Comparison of ENCODE assay signal across 21 mouse cellular contexts in the genomic region with DNA sequence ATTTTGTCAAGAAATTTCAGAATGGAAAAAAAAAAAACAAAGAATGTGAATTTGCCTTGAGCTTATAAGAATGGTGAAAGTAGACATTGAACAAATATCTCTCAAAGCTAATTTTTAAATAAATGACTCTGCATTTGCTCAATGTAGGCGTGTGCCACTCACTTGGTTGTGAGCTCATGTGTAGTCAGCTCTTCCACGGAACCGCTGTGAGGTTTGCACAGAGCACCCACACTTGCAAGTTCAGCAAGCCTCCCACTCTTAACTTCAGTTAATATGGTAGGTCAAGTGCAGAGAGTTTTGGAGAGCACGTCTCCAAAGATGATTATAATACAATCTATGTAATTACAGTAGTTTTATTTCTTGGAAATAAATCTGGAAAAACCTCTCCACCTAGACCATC.
A peak's percentile ranks its signal among the peaks of the same experiment; 100 is the strongest.
DNase-seq lines count a peak whose midpoint lies in the region; ATAC-seq lines count a peak whose summit lies in the region.
"Had no signal": no experiment of that assay in that cellular context is flagged by ENCODE, and none has a peak within 500 bp of the region (broad histone marks: within the 10 kb centered on the region; RNA-seq: fewer than 3 reads in every experiment).

No protein-coding gene starts in this region.

- H3K36me3 ChIP-seq in kidney, embryonic 14.5 days (ENCODE audit: control insufficient read depth, insufficient read depth, low read length), result no peaks in the 10 kb centered on the region
- H3K36me3 ChIP-seq: embryonic facial prominence, embryonic 13.5 days; embryonic facial prominence, embryonic 15.5 days; forebrain, embryonic 10.5 days; forebrain, embryonic 12.5 days had no signal

- H3K9me3 ChIP-seq in kidney, embryonic 14.5 days (ENCODE audit: control insufficient read depth, low read length), result no peaks in the 10 kb centered on the region
- H3K9me3 ChIP-seq: embryonic facial prominence, embryonic 13.5 days; embryonic facial prominence, embryonic 15.5 days; forebrain, embryonic 10.5 days; forebrain, embryonic 12.5 days had no signal

- no peak overlapping the region for H3K4me3 ChIP-seq in kidney, embryonic 14.5 days (ENCODE audit: low read length)
- H3K4me3 ChIP-seq: embryonic facial prominence, embryonic 13.5 days; embryonic facial prominence, embryonic 15.5 days; erythroblast, embryonic 14.5 days; forebrain, embryonic 10.5 days; forebrain, embryonic 12.5 days had no signal

- WGBS in kidney, embryonic 14.5 days, result 91% methylated on average over 4 of the region's 4 CpGs

- ATAC-seq in kidney, embryonic 14.5 days (ENCODE audit: low FRiP score, low TSS enrichment), result no peak
- ATAC-seq: forebrain, embryonic 14.5 days; forebrain, embryonic 16.5 days had no signal

- no peak overlapping the region for H3K27ac ChIP-seq in kidney, embryonic 14.5 days (ENCODE audit: low read depth, low read length)
- H3K27ac ChIP-seq: embryonic facial prominence, embryonic 13.5 days; embryonic facial prominence, embryonic 15.5 days; forebrain, embryonic 10.5 days; forebrain, embryonic 12.5 days had no signal

- intact Hi-C loops in left cerebral cortex, postnatal 14 days (cut with DNase I), result no loop called here

- DNase-seq in left cerebral cortex, adult 11 months (ENCODE audit: low spot score), result peak; percentile 21
- DNase-seq in left cerebral cortex, postnatal 14 days (ENCODE audit: low spot score in 2 of 2), result no peak
- peak; percentile 72 for DNase-seq in brain, adult 2 months (ENCODE audit: low read depth, low spot score)
- peak; percentile 16 for DNase-seq in telencephalon, adult 2 months (ENCODE audit: low read depth, low spot score)
- DNase-seq: adrenal gland, adult 2 months; adrenal gland, postnatal 10 days; adrenal gland, postnatal 25 days; cerebellum, adult 11-12 months; cerebellum, adult 2 months; cerebellum, adult 9-10 months; cerebellum, postnatal 10 days; cerebellum, postnatal 25 days; embryo, embryonic 11 days had no signal

- no peak overlapping the region for H3K4me2 ChIP-seq in kidney, embryonic 14.5 days (replicated peaks; ENCODE audit: low read depth, low read length)
- H3K4me2 ChIP-seq: embryonic facial prominence, embryonic 13.5 days; embryonic facial prominence, embryonic 15.5 days; forebrain, embryonic 12.5 days had no signal

- no peaks in the 10 kb centered on the region for H3K4me1 ChIP-seq in kidney, embryonic 14.5 days (ENCODE audit: control insufficient read depth, insufficient read depth, low read length)
- H3K4me1 ChIP-seq: embryonic facial prominence, embryonic 15.5 days; forebrain, embryonic 10.5 days; forebrain, embryonic 12.5 days had no signal

- H3K9ac ChIP-seq in kidney, embryonic 14.5 days (ENCODE audit: low read depth, low read length), result no peak overlapping the region
- H3K9ac ChIP-seq: embryonic facial prominence, embryonic 13.5 days; embryonic facial prominence, embryonic 15.5 days; forebrain, embryonic 12.5 days had no signal

- H3K27me3 ChIP-seq in kidney, embryonic 14.5 days (ENCODE audit: control insufficient read depth, insufficient read depth, low read length), result no peaks in the 10 kb centered on the region
- H3K27me3 ChIP-seq: embryonic facial prominence, embryonic 13.5 days; embryonic facial prominence, embryonic 15.5 days; forebrain, embryonic 12.5 days had no signal

Comparison
In these comparisons a context has a peak if more than half of its experiments do, and no peak if none do; other contexts are left out.
1. DNase-seq: peak in left cerebral cortex, adult 11 months (single experiment), brain, adult 2 months (single experiment) and telencephalon, adult 2 months (single experiment); none in left cerebral cortex, postnatal 14 days (0 of 2).